Mouse (Mus musculus): Measurements from ENCODE around the gene Morn4.

GRCm38 (mm10) chr19:42061443-42061842 lies 24.7 kb downstream of the Morn4 start:
- TF ChIP-seq CTCF (conservative IDR thresholded peaks at IDR 0.05; ENCODE audit: insufficient read depth, insufficient read length, low read depth, low read length) = no peak
- no peak for TF ChIP-seq POLR2A (IDR thresholded peaks at IDR 0.05; ENCODE audit: low read depth, low read length)
